Mouse (Mus musculus): Measurements from ENCODE around the gene Rtn4rl2. TPM values are rescaled to one million over a fixed set of nuclear protein-coding genes. Genes with fewer than 3 reads are reported as not detected.

The Rtn4rl2 gene
- polyA plus RNA-seq, 1 experiment from 2014 or later: 9.8 TPM

DNA sequence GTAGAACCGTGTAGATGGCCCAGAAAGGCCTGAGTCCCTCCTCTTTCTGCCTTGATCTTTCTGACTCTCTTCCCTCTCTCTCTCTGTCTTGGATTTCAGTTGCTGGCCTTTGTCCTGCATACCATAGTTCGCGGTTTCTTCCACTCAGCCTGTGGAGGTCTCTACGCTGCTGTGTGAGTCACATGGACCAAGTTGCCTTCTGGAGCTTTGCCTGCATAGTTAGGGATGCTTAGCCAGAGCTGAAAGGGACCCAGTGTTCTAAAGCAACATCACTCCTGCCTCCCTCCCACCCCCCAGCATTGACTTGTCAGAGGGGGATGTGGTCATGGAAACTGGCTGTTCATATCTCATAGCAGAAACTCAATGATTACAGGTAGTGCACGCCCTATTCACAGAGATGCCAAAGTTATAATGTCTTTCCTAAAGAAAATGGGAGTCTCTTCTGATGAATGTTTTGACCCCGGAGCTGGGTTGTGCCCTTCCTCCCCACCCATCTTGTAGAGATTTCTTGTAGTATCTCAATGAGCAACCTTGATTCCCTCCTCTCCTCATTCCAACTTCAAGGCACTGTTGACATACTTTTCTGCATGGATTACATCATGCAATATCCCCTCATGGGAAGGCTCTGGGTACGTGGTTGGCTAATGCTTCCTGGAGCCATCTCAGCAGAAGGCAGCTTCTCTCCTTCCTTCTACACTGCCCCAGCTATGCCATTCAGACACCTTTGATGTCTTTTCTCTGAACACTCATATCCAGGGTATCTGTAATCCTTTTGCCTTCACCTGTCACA lies 26.3 kb downstream of the Rtn4rl2 start:
- Histone ChIP-seq H3K27ac (ENCODE audit: low read length) (no peak overlapping the region), H3K36me3 (ENCODE audit: control insufficient read depth, insufficient read depth) (no peaks in the 10 kb centered on the region), H3K27me3 (replicated peaks; ENCODE audit: control insufficient read depth, insufficient read depth, low read length) (no peaks in the 10 kb centered on the region), H3K4me1 (replicated peaks; ENCODE audit: control insufficient read depth, insufficient read depth, low read length) (no peaks in the 10 kb centered on the region), H3K9ac (replicated peaks; ENCODE audit: low read depth, low read length) (no peak overlapping the region), H3K9me3 (ENCODE audit: control insufficient read depth, low read length) (no peaks in the 10 kb centered on the region), H3K4me3 (replicated peaks; ENCODE audit: low read length) (no peak overlapping the region), H3K4me2 (ENCODE audit: low read length) (no peak overlapping the region)
- ATAC-seq: no peak
- 91% methylated on average over 7 of the region's 7 CpGs for WGBS

DNA sequence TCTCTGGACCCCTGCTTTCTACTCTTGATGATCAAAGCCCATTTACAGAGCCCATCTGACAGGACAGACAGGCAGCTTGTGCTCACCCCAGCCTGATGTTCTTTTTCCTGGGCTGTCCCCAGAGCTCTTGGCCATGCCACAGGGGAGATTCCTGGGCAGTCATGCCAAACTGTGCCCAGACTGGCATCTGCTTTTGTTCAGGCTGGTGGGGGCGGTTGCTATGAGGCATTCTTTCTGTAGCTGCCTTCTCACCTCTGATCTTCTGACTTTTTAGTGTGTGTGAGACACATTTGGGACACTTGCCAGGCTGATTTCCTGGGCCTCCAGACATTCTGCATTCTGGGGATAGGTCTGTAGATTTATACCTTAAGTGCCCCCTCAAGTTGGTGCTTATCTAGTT lies 28.0 kb downstream of the Rtn4rl2 start:
- no peaks in the 10 kb centered on the region for H3K27me3 ChIP-seq (replicated peaks; ENCODE audit: control insufficient read depth, insufficient read depth, low read length)
- no peaks in the 10 kb centered on the region for H3K36me3 ChIP-seq (ENCODE audit: control insufficient read depth, insufficient read depth)
- H3K4me1 ChIP-seq (replicated peaks; ENCODE audit: control insufficient read depth, insufficient read depth, low read length): no peaks in the 10 kb centered on the region
- H3K9me3 ChIP-seq (ENCODE audit: control insufficient read depth, low read length): no peaks in the 10 kb centered on the region
- ATAC-seq: no peak
- 90% methylated on average over 1 of the region's 1 CpGs for WGBS
- no peak overlapping the region for H3K4me2 ChIP-seq (ENCODE audit: low read length)
- H3K4me3 ChIP-seq (replicated peaks; ENCODE audit: low read length): no peak overlapping the region
- no peak overlapping the region for H3K27ac ChIP-seq (ENCODE audit: low read length)
- H3K9ac ChIP-seq (replicated peaks; ENCODE audit: low read depth, low read length): no peak overlapping the region

GRCm38 (mm10) chr2:84855732-84856131 lies 30.8 kb downstream of the Rtn4rl2 start:
- no peaks in the 10 kb centered on the region for H3K27me3 ChIP-seq (replicated peaks; ENCODE audit: control insufficient read depth, insufficient read depth, low read length)
- H3K9me3 ChIP-seq (ENCODE audit: control insufficient read depth, low read length): no peaks in the 10 kb centered on the region
- H3K4me2 ChIP-seq (ENCODE audit: low read length): no peak overlapping the region
- 46% methylated on average over 2 of the region's 2 CpGs for WGBS
- H3K36me3 ChIP-seq (ENCODE audit: control insufficient read depth, insufficient read depth): no peaks in the 10 kb centered on the region
- H3K4me1 ChIP-seq (replicated peaks; ENCODE audit: control insufficient read depth, insufficient read depth, low read length): no peaks in the 10 kb centered on the region
- no peak overlapping the region for H3K9ac ChIP-seq (replicated peaks; ENCODE audit: low read depth, low read length)
- no peak overlapping the region for H3K27ac ChIP-seq (ENCODE audit: low read length)
- ATAC-seq: peak; percentile 76
- H3K4me3 ChIP-seq (replicated peaks; ENCODE audit: low read length): no peak overlapping the region

DNA sequence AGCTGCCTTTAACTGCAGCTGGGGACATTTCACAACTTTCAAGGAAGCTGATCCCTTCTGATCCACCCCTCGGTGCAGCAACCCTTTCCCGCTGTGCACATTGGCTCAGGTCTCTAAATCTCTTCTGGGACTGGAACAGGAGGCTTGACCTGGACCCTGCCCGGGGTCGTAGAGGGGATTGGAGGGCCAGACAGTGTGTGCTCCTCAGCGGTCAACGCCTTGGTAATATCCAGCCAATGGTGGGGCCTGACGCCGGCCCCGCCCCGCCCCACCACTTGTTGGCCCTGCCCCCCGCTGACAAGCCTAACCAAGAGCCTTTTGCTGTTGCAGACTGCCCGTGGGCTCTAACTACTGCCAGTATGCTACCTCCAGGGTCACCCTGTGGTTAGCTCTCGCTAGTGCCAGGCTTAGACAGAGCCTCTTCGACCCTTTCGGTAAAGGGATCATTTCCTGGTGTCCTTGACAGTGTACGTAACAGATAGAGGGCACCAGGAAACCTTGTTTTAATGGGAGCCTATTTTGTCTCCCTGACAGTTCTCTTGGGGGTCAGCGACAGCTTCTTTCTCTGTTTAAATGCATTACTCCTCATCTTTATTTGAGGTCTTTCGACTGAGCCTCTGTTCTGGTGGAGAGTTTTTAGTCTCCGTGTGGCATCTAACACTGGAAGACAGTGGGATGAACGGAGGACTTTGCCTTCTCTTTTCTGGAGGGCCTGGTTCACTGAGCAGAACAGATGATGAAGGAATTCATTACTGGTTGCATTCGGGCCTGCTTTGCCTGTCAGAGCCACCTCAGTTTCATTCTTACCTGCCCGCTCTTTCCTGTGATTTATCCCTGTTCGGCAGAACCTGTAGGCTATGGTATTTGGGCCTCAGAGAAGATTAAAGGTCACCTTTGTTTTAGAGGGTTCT lies 35.1 kb downstream of the Rtn4rl2 start:
- H3K27ac ChIP-seq (ENCODE audit: low read length): no peak overlapping the region
- no peaks in the 10 kb centered on the region for H3K36me3 ChIP-seq (ENCODE audit: control insufficient read depth, insufficient read depth)
- H3K27me3 ChIP-seq (replicated peaks; ENCODE audit: control insufficient read depth, insufficient read depth, low read length): no peaks in the 10 kb centered on the region
- no peaks in the 10 kb centered on the region for H3K4me1 ChIP-seq (replicated peaks; ENCODE audit: control insufficient read depth, insufficient read depth, low read length)
- no peaks in the 10 kb centered on the region for H3K9me3 ChIP-seq (ENCODE audit: control insufficient read depth, low read length)
- H3K4me2 ChIP-seq (ENCODE audit: low read length): no peak overlapping the region
- ATAC-seq: peak; percentile 26; the same call in 1 of the 2 replicates
- no peak overlapping the region for H3K9ac ChIP-seq (replicated peaks; ENCODE audit: low read depth, low read length)
- no peak overlapping the region for H3K4me3 ChIP-seq (replicated peaks; ENCODE audit: low read length)
- WGBS: 34% methylated on average over 23 of the region's 23 CpGs

DNA sequence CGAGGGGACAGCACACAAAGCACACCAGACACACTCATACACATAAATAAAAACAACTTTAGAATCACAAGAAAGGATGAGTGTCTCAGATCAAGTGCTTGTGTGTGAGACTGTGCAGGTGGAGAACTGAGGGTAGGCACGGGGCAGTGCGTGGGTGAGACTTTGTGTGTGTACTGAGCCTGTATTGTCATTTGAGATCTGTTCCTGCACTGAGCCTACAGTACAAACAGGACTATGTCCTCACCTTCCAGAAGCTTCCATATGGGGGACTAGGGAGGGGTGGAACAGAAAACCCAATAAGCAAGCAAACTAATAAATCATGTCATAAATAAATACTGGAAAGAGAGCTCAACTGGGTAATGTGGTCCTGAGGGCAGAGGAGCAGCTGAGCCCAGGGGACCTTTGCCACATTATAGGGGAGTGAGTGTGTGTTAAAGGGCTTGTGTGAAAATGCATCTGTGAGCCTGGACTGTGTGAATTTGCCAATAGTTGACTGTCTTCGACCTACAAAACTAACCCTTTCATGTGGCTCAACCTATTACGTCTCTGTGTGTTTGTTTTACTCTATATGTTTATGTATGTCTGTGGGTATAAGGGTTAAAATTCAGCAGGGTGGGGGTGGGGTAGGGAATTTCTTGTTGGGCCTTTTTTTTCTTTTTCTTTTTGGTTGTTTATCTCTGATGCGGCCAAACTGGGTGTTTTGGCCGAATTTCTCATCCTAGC lies 35.9 kb downstream of the Rtn4rl2 start:
- no peak overlapping the region for H3K4me3 ChIP-seq (replicated peaks; ENCODE audit: low read length)
- no peaks in the 10 kb centered on the region for H3K27me3 ChIP-seq (replicated peaks; ENCODE audit: control insufficient read depth, insufficient read depth, low read length)
- H3K27ac ChIP-seq (ENCODE audit: low read length): no peak overlapping the region
- no peak for ATAC-seq
- no peak overlapping the region for H3K9ac ChIP-seq (replicated peaks; ENCODE audit: low read depth, low read length)
- H3K9me3 ChIP-seq (ENCODE audit: control insufficient read depth, low read length): no peaks in the 10 kb centered on the region
- no peak overlapping the region for H3K4me2 ChIP-seq (ENCODE audit: low read length)
- H3K36me3 ChIP-seq (ENCODE audit: control insufficient read depth, insufficient read depth): no peaks in the 10 kb centered on the region
- H3K4me1 ChIP-seq (replicated peaks; ENCODE audit: control insufficient read depth, insufficient read depth, low read length): no peaks in the 10 kb centered on the region
- WGBS: 66% methylated on average over 7 of the region's 7 CpGs

- no peak overlapping the region for H3K4me2 ChIP-seq (ENCODE audit: low read length)
- H3K4me1 ChIP-seq (replicated peaks; ENCODE audit: control insufficient read depth, insufficient read depth, low read length): peaks cover 8% of the 10 kb centered on the region
- H3K4me3 ChIP-seq (replicated peaks; ENCODE audit: low read length): no peak overlapping the region
- ATAC-seq: no peak
- no peaks in the 10 kb centered on the region for H3K9me3 ChIP-seq (ENCODE audit: control insufficient read depth, low read length)
- WGBS: 63% methylated on average over 1 of the region's 1 CpGs
- no peaks in the 10 kb centered on the region for H3K36me3 ChIP-seq (ENCODE audit: control insufficient read depth, insufficient read depth)
- no peak overlapping the region for H3K9ac ChIP-seq (replicated peaks; ENCODE audit: low read depth, low read length)
- no peak overlapping the region for H3K27ac ChIP-seq (ENCODE audit: low read length)
- H3K27me3 ChIP-seq (replicated peaks; ENCODE audit: control insufficient read depth, insufficient read depth, low read length): peaks cover 5% of the 10 kb centered on the region; the same call in 1 of the 2 replicates
Observed at GRCm38 (mm10) chr2:84845226-84845625, 41.3 kb downstream of the Rtn4rl2 start.

DNA sequence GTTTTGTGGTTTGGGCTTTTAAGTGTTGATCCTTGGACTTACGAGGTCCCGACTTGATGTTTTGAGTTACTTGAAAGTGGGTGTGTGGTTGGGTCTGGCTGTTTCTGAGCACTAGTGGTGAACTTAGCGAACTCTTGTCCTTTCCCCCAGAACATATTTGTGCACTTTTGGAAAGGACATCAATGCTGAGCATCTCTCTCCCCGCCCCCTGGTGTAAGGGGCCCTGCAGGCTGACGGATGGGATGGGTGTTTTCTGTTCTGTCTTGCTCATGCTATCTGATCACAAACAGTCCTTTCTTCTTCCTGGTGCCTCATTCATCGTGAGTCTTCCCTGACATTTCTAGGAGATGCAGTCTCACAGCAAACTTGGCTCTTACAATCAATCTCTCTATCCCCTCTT lies 42.9 kb downstream of the Rtn4rl2 start:
- H3K27me3 ChIP-seq (replicated peaks; ENCODE audit: control insufficient read depth, insufficient read depth, low read length): peaks cover 13% of the 10 kb centered on the region
- no peak overlapping the region for H3K27ac ChIP-seq (ENCODE audit: low read length)
- H3K4me2 ChIP-seq (ENCODE audit: low read length): no peak overlapping the region
- no peaks in the 10 kb centered on the region for H3K9me3 ChIP-seq (ENCODE audit: control insufficient read depth, low read length)
- no peak overlapping the region for H3K9ac ChIP-seq (replicated peaks; ENCODE audit: low read depth, low read length)
- ATAC-seq: no peak
- H3K4me3 ChIP-seq (replicated peaks; ENCODE audit: low read length): no peak overlapping the region
- peaks cover 16% of the 10 kb centered on the region for H3K4me1 ChIP-seq (replicated peaks; ENCODE audit: control insufficient read depth, insufficient read depth, low read length)
- WGBS: 87% methylated on average over 6 of the region's 6 CpGs
- H3K36me3 ChIP-seq (ENCODE audit: control insufficient read depth, insufficient read depth): no peaks in the 10 kb centered on the region

GRCm38 (mm10) chr2:84841905-84842304 lies 44.6 kb downstream of the Rtn4rl2 start:
- Histone ChIP-seq H3K4me3 (replicated peaks; ENCODE audit: low read length) (no peak overlapping the region), H3K9me3 (ENCODE audit: control insufficient read depth, low read length) (no peaks in the 10 kb centered on the region), H3K9ac (replicated peaks; ENCODE audit: low read depth, low read length) (no peak overlapping the region), H3K27me3 (replicated peaks; ENCODE audit: control insufficient read depth, insufficient read depth, low read length) (peaks cover 24% of the 10 kb centered on the region), H3K36me3 (ENCODE audit: control insufficient read depth, insufficient read depth) (no peaks in the 10 kb centered on the region), H3K4me1 (replicated peaks; ENCODE audit: control insufficient read depth, insufficient read depth, low read length) (peaks cover 16% of the 10 kb centered on the region), H3K27ac (ENCODE audit: low read length) (no peak overlapping the region), H3K4me2 (ENCODE audit: low read length) (no peak overlapping the region)
- ATAC-seq: no peak

All from forebrain, embryonic 16.5 days (tissue).